Mouse (Mus musculus) lung, adult 2 months (tissue): ENCODE measurements at regions not wholly inside any gene's neighbourhood (a gene's known extent, or its start where the extent isn't known, plus 50 kb on each side); places are given as distances from the start of the nearest gene placed in this dataset.

Source experiments
- CTCF ChIP-seq: fragments of 200-500 bp; IDR thresholded peaks from 2 replicates; pipeline ENCODE4 v1.5.1; 2011; ENCODE audit warnings: mild to moderate bottlenecking, low read length, control low read depth; ENCODE audit not compliant: insufficient read depth
- POLR2A ChIP-seq: fragments of 200-500 bp; IDR thresholded peaks from 2 replicates; pipeline ENCODE4 v1.6.1; 2011; ENCODE audit warnings: low read depth, mild to moderate bottlenecking, control low read depth, low read length, borderline replicate concordance; ENCODE audit errors: extremely low read depth

DNA sequence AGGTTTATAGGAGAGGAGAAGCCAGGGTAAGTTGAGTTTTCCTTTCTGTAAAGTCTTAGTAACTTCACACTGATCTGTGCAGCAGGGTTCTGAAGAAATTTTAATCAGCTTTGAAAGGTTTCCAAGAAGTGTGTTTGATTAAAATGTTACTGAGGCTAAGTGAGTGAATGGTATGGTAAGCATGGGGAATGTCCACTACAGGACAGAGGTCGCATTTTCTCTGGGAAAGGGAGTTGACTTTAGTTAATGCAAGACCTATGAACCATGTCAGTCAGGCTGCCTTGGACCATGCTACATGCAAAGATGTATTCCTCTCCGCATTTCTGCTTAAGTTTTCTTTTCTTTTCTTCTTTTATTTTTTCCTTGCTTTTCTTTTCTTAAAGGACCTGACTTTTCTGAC is 1424.7 kb upstream of the Sel1l start:
- TF ChIP-seq POLR2A (no peak), CTCF (no peak)
